Mouse (Mus musculus): ENCODE measurements at regions not wholly inside any gene's neighbourhood (a gene's known extent, or its start where the extent isn't known, plus 50 kb on each side); places are given as distances from the start of the nearest gene placed in this dataset.
A peak's percentile ranks its signal among the peaks of the same experiment; 100 is the strongest.

DNA sequence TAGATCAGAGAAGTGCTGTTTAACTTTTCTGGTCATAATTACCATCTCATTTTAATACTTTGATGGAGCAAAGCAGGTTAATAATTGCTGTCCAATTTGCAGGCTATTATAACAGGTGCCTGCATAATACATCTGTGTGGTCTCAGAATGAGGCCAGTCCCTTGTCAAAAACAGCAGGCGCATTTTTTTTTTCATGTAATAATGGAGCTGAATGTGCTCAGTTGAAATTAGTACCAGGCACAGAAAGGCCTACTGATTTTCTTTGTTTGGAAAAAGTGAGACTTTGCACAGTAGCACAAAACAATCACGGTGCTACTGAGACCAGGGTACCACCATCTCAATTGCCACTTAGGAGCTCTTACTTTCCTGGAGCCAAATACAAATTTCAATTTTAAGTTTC is 311.3 kb upstream of the Emcn start:
- no peak overlapping the region for H3K27ac ChIP-seq (replicated peaks; ENCODE audit: low read depth, low read length)
- ATAC-seq (ENCODE audit: low FRiP score, low TSS enrichment), result no peak
- H3K4me1 ChIP-seq (ENCODE audit: control insufficient read depth, insufficient read depth, low read length), result no peaks in the 10 kb centered on the region
- H3K4me2 ChIP-seq (ENCODE audit: low read length), result no peak overlapping the region
- WGBS, result 74% methylated on average over 2 of the region's 2 CpGs
- H3K36me3 ChIP-seq (ENCODE audit: control insufficient read depth, insufficient read depth, low read length), result no peaks in the 10 kb centered on the region
- H3K9ac ChIP-seq (replicated peaks; ENCODE audit: low read length), result no peak overlapping the region
- H3K4me3 ChIP-seq (replicated peaks; ENCODE audit: low read depth, low read length), result no peak overlapping the region
- no peaks in the 10 kb centered on the region for H3K27me3 ChIP-seq (ENCODE audit: control insufficient read depth, insufficient read depth, low read length)
- DNase-seq, result no peak
- H3K9me3 ChIP-seq (ENCODE audit: control insufficient read depth, low read length), result no peaks in the 10 kb centered on the region; the same call in 1 of the 2 replicates

GRCm38 (mm10) chr3:137032802-137033201 is 308.1 kb upstream of the Emcn start:
- no peak for ATAC-seq (ENCODE audit: low FRiP score, low TSS enrichment)

GRCm38 (mm10) chr3:137039638-137040037 is 301.2 kb upstream of the Emcn start:
- no peak overlapping the region for H3K9ac ChIP-seq (replicated peaks; ENCODE audit: low read length)
- no peaks in the 10 kb centered on the region for H3K27me3 ChIP-seq (ENCODE audit: control insufficient read depth, insufficient read depth, low read length)
- no peaks in the 10 kb centered on the region for H3K36me3 ChIP-seq (ENCODE audit: control insufficient read depth, insufficient read depth, low read length)
- no peaks in the 10 kb centered on the region for H3K4me1 ChIP-seq (ENCODE audit: control insufficient read depth, insufficient read depth, low read length)
- H3K4me3 ChIP-seq (replicated peaks; ENCODE audit: low read depth, low read length), result no peak overlapping the region
- DNase-seq, result no peak
- WGBS, result 85% methylated on average over 8 of the region's 8 CpGs
- H3K27ac ChIP-seq (replicated peaks; ENCODE audit: low read depth, low read length), result no peak overlapping the region
- H3K9me3 ChIP-seq (ENCODE audit: control insufficient read depth, low read length), result no peaks in the 10 kb centered on the region
- ATAC-seq (ENCODE audit: low FRiP score, low TSS enrichment), result no peak
- H3K4me2 ChIP-seq (ENCODE audit: low read length), result no peak overlapping the region

More at GRCm38 (mm10) chr3:137032802-137033201, 308.1 kb upstream of the Emcn start:
- Histone ChIP-seq H3K4me1 (ENCODE audit: control insufficient read depth, insufficient read depth, low read length) (no peaks in the 10 kb centered on the region), H3K9ac (replicated peaks; ENCODE audit: low read length) (no peak overlapping the region), H3K36me3 (ENCODE audit: control insufficient read depth, insufficient read depth, low read length) (no peaks in the 10 kb centered on the region), H3K27ac (replicated peaks; ENCODE audit: low read depth, low read length) (no peak overlapping the region), H3K4me3 (replicated peaks; ENCODE audit: low read depth, low read length) (no peak overlapping the region), H3K9me3 (ENCODE audit: control insufficient read depth, low read length) (no peaks in the 10 kb centered on the region), H3K27me3 (ENCODE audit: control insufficient read depth, insufficient read depth, low read length) (no peaks in the 10 kb centered on the region), H3K4me2 (ENCODE audit: low read length) (no peak overlapping the region)
- 64% methylated on average over 2 of the region's 2 CpGs for WGBS
- DNase-seq, result peak; percentile 11

GRCm38 (mm10) chr3:137056544-137057224 is 284.2 kb upstream of the Emcn start:
- Histone ChIP-seq H3K36me3 (ENCODE audit: control insufficient read depth, insufficient read depth, low read length) (no peaks in the 10 kb centered on the region), H3K4me2 (ENCODE audit: low read length) (peak overlapping the region; percentile 36; the same call in 1 of the 2 replicates), H3K9me3 (ENCODE audit: control insufficient read depth, low read length) (no peaks in the 10 kb centered on the region), H3K9ac (replicated peaks; ENCODE audit: low read length) (no peak overlapping the region), H3K4me1 (ENCODE audit: control insufficient read depth, insufficient read depth, low read length) (peaks cover 3% of the 10 kb centered on the region; the same call in 1 of the 2 replicates), H3K4me3 (replicated peaks; ENCODE audit: low read depth, low read length) (no peak overlapping the region), H3K27me3 (ENCODE audit: control insufficient read depth, insufficient read depth, low read length) (no peaks in the 10 kb centered on the region), H3K27ac (replicated peaks; ENCODE audit: low read depth, low read length) (peak overlapping the region; percentile 68; the same call in 1 of the 2 replicates)
- ATAC-seq (ENCODE audit: low FRiP score, low TSS enrichment) (peak; percentile 31; the same call in 1 of the 2 replicates), DNase-seq (peak; percentile 8)
- WGBS, result 80% methylated on average over 6 of the region's 6 CpGs

DNA sequence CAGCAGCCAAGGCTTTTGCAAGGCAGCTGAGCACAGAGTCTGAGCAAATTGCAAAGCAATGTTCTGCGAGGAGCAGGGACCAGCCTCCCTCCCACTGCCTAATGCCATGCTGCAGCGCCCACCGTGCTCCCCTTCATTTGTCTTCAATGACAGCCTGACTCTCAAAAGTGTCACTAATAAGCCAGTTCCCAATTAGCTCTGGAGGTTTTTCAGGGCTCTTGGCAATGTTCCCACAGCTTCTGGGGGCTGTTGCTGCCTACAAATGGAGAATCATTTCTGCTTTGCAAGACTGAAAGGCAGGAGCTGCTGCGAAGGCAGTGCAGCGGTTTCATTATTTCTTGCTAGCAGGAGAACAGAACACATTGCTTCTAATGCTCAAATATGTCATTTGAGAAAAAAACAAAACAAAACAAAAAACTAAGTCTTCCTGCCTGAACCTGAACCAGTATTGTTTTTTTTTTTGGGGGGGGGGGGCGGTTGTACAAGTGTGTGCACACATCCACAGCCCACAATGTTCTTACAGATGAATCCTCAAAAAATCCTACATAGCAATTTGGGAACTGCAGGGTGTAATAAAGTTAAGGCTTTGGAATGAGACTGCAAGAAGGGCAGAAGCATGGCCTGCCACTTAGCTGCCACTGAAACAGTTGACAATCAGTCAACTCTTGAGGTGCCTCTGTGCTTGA is 283.5 kb upstream of the Emcn start:
- peak overlapping the region; percentile 36 for H3K4me2 ChIP-seq (ENCODE audit: low read length)
- ATAC-seq (ENCODE audit: low FRiP score, low TSS enrichment) (peak; percentile 76), DNase-seq (peak; percentile 82)
- no peaks in the 10 kb centered on the region for H3K9me3 ChIP-seq (ENCODE audit: control insufficient read depth, low read length)
- H3K36me3 ChIP-seq (ENCODE audit: control insufficient read depth, insufficient read depth, low read length), result no peaks in the 10 kb centered on the region
- peak overlapping the region; percentile 68 for H3K27ac ChIP-seq (replicated peaks; ENCODE audit: low read depth, low read length)
- 32% methylated on average over 6 of the region's 6 CpGs for WGBS
- H3K4me1 ChIP-seq (ENCODE audit: control insufficient read depth, insufficient read depth, low read length), result peaks cover 3% of the 10 kb centered on the region; the same call in 1 of the 2 replicates
- H3K4me3 ChIP-seq (replicated peaks; ENCODE audit: low read depth, low read length), result no peak overlapping the region
- no peak overlapping the region for H3K9ac ChIP-seq (replicated peaks; ENCODE audit: low read length)
- no peaks in the 10 kb centered on the region for H3K27me3 ChIP-seq (ENCODE audit: control insufficient read depth, insufficient read depth, low read length)

DNA sequence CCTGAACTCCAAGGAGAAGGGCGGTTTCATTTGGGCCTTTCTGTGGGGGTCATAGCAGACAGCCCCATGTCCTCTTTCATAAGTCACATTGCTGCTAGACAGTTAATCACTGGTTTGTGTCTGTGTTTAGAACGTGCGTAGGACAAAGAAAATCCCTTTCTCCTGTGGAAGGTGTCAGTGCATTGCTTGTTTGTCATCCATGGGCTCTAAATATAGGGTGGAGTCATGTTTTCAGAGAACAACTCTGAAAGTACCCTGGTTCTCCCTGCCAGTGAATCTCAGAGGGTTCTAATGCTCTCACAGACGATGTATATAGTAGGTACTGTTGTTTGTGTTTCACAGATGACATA is 283.0 kb upstream of the Emcn start:
- DNase-seq (no peak), ATAC-seq (ENCODE audit: low FRiP score, low TSS enrichment) (no peak)
- H3K4me1 ChIP-seq (ENCODE audit: control insufficient read depth, insufficient read depth, low read length), result peaks cover 3% of the 10 kb centered on the region; the same call in 1 of the 2 replicates
- no peaks in the 10 kb centered on the region for H3K27me3 ChIP-seq (ENCODE audit: control insufficient read depth, insufficient read depth, low read length)
- no peak overlapping the region for H3K4me3 ChIP-seq (replicated peaks; ENCODE audit: low read depth, low read length)
- H3K27ac ChIP-seq (replicated peaks; ENCODE audit: low read depth, low read length), result peak overlapping the region; percentile 68
- H3K9ac ChIP-seq (replicated peaks; ENCODE audit: low read length), result no peak overlapping the region
- no peaks in the 10 kb centered on the region for H3K9me3 ChIP-seq (ENCODE audit: control insufficient read depth, low read length)
- H3K36me3 ChIP-seq (ENCODE audit: control insufficient read depth, insufficient read depth, low read length), result no peaks in the 10 kb centered on the region
- 86% methylated on average over 4 of the region's 4 CpGs for WGBS
- H3K4me2 ChIP-seq (ENCODE audit: low read length), result no peak overlapping the region

- DNase-seq, result no peak
- no peak overlapping the region for H3K27ac ChIP-seq (replicated peaks; ENCODE audit: low read depth, low read length)
Measured at GRCm38 (mm10) chr3:137062067-137062466, 278.8 kb upstream of the Emcn start.

GRCm38 (mm10) chr3:137067336-137067735 is 273.5 kb upstream of the Emcn start:
- no peak for DNase-seq
- H3K36me3 ChIP-seq (ENCODE audit: control insufficient read depth, insufficient read depth, low read length), result no peaks in the 10 kb centered on the region

More at GRCm38 (mm10) chr3:137062067-137062466, 278.8 kb upstream of the Emcn start:
- 81% methylated on average over 2 of the region's 2 CpGs for WGBS
- H3K9me3 ChIP-seq (ENCODE audit: control insufficient read depth, low read length), result no peaks in the 10 kb centered on the region
- no peaks in the 10 kb centered on the region for H3K27me3 ChIP-seq (ENCODE audit: control insufficient read depth, insufficient read depth, low read length)
- no peaks in the 10 kb centered on the region for H3K36me3 ChIP-seq (ENCODE audit: control insufficient read depth, insufficient read depth, low read length)
- ATAC-seq (ENCODE audit: low FRiP score, low TSS enrichment), result no peak
- H3K9ac ChIP-seq (replicated peaks; ENCODE audit: low read length), result no peak overlapping the region
- no peaks in the 10 kb centered on the region; the same call in 1 of the 2 replicates for H3K4me1 ChIP-seq (ENCODE audit: control insufficient read depth, insufficient read depth, low read length)
- no peak overlapping the region for H3K4me2 ChIP-seq (ENCODE audit: low read length)
- no peak overlapping the region for H3K4me3 ChIP-seq (replicated peaks; ENCODE audit: low read depth, low read length)

GRCm38 (mm10) chr3:137069334-137069733 is 271.5 kb upstream of the Emcn start:
- no peak for DNase-seq
- WGBS, result 93% methylated on average over 3 of the region's 3 CpGs
- no peak overlapping the region for H3K27ac ChIP-seq (replicated peaks; ENCODE audit: low read depth, low read length)
- H3K4me1 ChIP-seq (ENCODE audit: control insufficient read depth, insufficient read depth, low read length), result no peaks in the 10 kb centered on the region
- no peak for ATAC-seq (ENCODE audit: low FRiP score, low TSS enrichment)
- no peaks in the 10 kb centered on the region for H3K36me3 ChIP-seq (ENCODE audit: control insufficient read depth, insufficient read depth, low read length)
- no peaks in the 10 kb centered on the region for H3K9me3 ChIP-seq (ENCODE audit: control insufficient read depth, low read length)
- no peaks in the 10 kb centered on the region for H3K27me3 ChIP-seq (ENCODE audit: control insufficient read depth, insufficient read depth, low read length)
- H3K4me3 ChIP-seq (replicated peaks; ENCODE audit: low read depth, low read length), result no peak overlapping the region
- H3K9ac ChIP-seq (replicated peaks; ENCODE audit: low read length), result no peak overlapping the region
- H3K4me2 ChIP-seq (ENCODE audit: low read length), result no peak overlapping the region

More at GRCm38 (mm10) chr3:137067336-137067735, 273.5 kb upstream of the Emcn start:
- H3K9ac ChIP-seq (replicated peaks; ENCODE audit: low read length), result no peak overlapping the region
- H3K9me3 ChIP-seq (ENCODE audit: control insufficient read depth, low read length), result no peaks in the 10 kb centered on the region
- no peak overlapping the region for H3K4me3 ChIP-seq (replicated peaks; ENCODE audit: low read depth, low read length)
- no peak overlapping the region for H3K27ac ChIP-seq (replicated peaks; ENCODE audit: low read depth, low read length)
- no peaks in the 10 kb centered on the region for H3K4me1 ChIP-seq (ENCODE audit: control insufficient read depth, insufficient read depth, low read length)
- 86% methylated on average over 1 of the region's 1 CpGs for WGBS
- no peaks in the 10 kb centered on the region for H3K27me3 ChIP-seq (ENCODE audit: control insufficient read depth, insufficient read depth, low read length)
- no peak for ATAC-seq (ENCODE audit: low FRiP score, low TSS enrichment)
- H3K4me2 ChIP-seq (ENCODE audit: low read length), result no peak overlapping the region
